Mouse (Mus musculus) CH12.LX (cell line): ENCODE data around the gene Spc25. TPM values are rescaled to one million over a fixed set of nuclear protein-coding genes. Genes with fewer than 3 reads are reported as not detected.

ENCODE experiments used
- DNase-seq: peaks from one replicate; pipeline ENCODE4 v3.0.0-alpha.2; 2013; ENCODE audit errors: extremely low read depth
- H3K27ac ChIP-seq: 2 replicates; pipeline ENCODE4 v1.5.1; 2012; ENCODE audit warnings: low read depth, mild to moderate bottlenecking, control low read depth, moderate library complexity; ENCODE audit not compliant: insufficient read depth
- H3K27me3 ChIP-seq: replicated peaks from 2 replicates; pipeline ENCODE3; 2012; ENCODE audit warnings: inconsistent platforms
- H3K36me3 ChIP-seq, 2 experiments: replicated peaks in 1 of 2; 2 replicates each; pipeline versions ENCODE3 to v1.6.1; 2012; ENCODE audit warnings: inconsistent platforms in 1 of 2, low read length in 1 of 2, mild to moderate bottlenecking in 1 of 2, mixed read lengths in 1 of 2, moderate library complexity in 1 of 2; ENCODE audit not compliant: control insufficient read depth in 1 of 2, insufficient read depth in 1 of 2
- H3K4me1 ChIP-seq, 2 experiments: 2 replicates each; pipeline ENCODE4 v1.6.1; 2012; ENCODE audit warnings: inconsistent platforms in 1 of 2, moderate library complexity in 1 of 2; ENCODE audit not compliant: insufficient read depth in 2 of 2, control insufficient read depth in 1 of 2
- H3K4me2 ChIP-seq: 2 replicates; pipeline ENCODE4 v1.6.1; 2012; ENCODE audit warnings: low read depth, mild to moderate bottlenecking, control low read depth; ENCODE audit not compliant: poor library complexity, insufficient read depth, severe bottlenecking
- H3K4me3 ChIP-seq, 3 experiments: fragments of 150-350 bp in 1 of 3; sonication (generic) in 1 of 3; replicated peaks in 1 of 3; 2 replicates each; pipeline versions ENCODE3 to v1.5.1; 2011 to 2012; ENCODE audit warnings: low read depth in 2 of 3, low read length in 2 of 3, mild to moderate bottlenecking in 2 of 3, moderate library complexity in 2 of 3, control low read depth in 1 of 3, improper control_type of control experiment in 1 of 3, inconsistent platforms in 1 of 3, mixed read lengths in 1 of 3; ENCODE audit not compliant: poor library complexity in 1 of 3
- H3K79me2 ChIP-seq: replicated peaks from 2 replicates; pipeline ENCODE4 v1.6.1; 2012; ENCODE audit warnings: mild to moderate bottlenecking, moderate library complexity; ENCODE audit not compliant: control insufficient read depth, poor library complexity, insufficient read depth, severe bottlenecking; ENCODE audit errors: extremely low read depth
- H3K9ac ChIP-seq: 2 replicates; pipeline ENCODE4 v1.6.1; 2012; ENCODE audit warnings: low read depth, mild to moderate bottlenecking, control low read depth, moderate library complexity; ENCODE audit not compliant: insufficient read depth
- H3K9me3 ChIP-seq: replicated peaks from 2 replicates; pipeline ENCODE3; 2012; ENCODE audit warnings: low read length, inconsistent platforms, mixed read lengths
- CHD1 ChIP-seq: IDR thresholded peaks from 2 replicates; pipeline ENCODE4 v1.6.1; 2012; ENCODE audit warnings: low read depth, low read length, improper control_type of control experiment, inconsistent platforms
- CHD2 ChIP-seq: IDR thresholded peaks from 2 replicates; pipeline ENCODE4 v1.6.1; 2011; ENCODE audit warnings: low read length, improper control_type of control experiment
- CTCF ChIP-seq, 2 experiments: IDR thresholded peaks in 1 of 2; conservative IDR thresholded peaks in 1 of 2; 2 replicates each; pipeline ENCODE4 v1.5.1; 2011 to 2012; ENCODE audit warnings: low read depth in 2 of 2, low read length in 2 of 2, improper control_type of control experiment in 1 of 2, inconsistent platforms in 1 of 2, mild to moderate bottlenecking in 1 of 2, moderate library complexity in 1 of 2
- E2F4 ChIP-seq: IDR thresholded peaks from 2 replicates; pipeline ENCODE4 v1.6.1; 2011; ENCODE audit warnings: low read depth, low read length, improper control_type of control experiment; ENCODE audit not compliant: insufficient replicate concordance
- ELF1 ChIP-seq: IDR thresholded peaks from 2 replicates; pipeline ENCODE4 v1.6.1; 2014; ENCODE audit warnings: low read depth, mild to moderate bottlenecking, inconsistent platforms, low read length, improper control_type of control experiment
- EP300 ChIP-seq: IDR thresholded peaks from 2 replicates; pipeline ENCODE4 v1.6.1; 2011; ENCODE audit warnings: low read length, improper control_type of control experiment
- ETS1 ChIP-seq: conservative IDR thresholded peaks from 2 replicates; pipeline ENCODE4 v1.6.1; 2012; ENCODE audit warnings: low read depth, mild to moderate bottlenecking, inconsistent platforms, low read length, improper control_type of control experiment, moderate library complexity
- GABPA ChIP-seq: IDR thresholded peaks from 2 replicates; pipeline ENCODE4 v1.6.1; 2012; ENCODE audit warnings: low read depth, low read length, improper control_type of control experiment, inconsistent platforms; ENCODE audit not compliant: insufficient replicate concordance
- HCFC1 ChIP-seq: IDR thresholded peaks from 2 replicates; pipeline ENCODE4 v1.6.1; 2012; ENCODE audit warnings: low read depth, mild to moderate bottlenecking, inconsistent platforms, low read length, improper control_type of control experiment
- IRF4 ChIP-seq: IDR thresholded peaks from 2 replicates; pipeline ENCODE4 v1.6.1; 2014; ENCODE audit warnings: low read depth, mild to moderate bottlenecking, inconsistent platforms, low read length, improper control_type of control experiment
- JUN ChIP-seq: IDR thresholded peaks from 2 replicates; pipeline ENCODE4 v1.6.1; 2011; ENCODE audit warnings: low read depth, mild to moderate bottlenecking, low read length, improper control_type of control experiment, moderate library complexity; ENCODE audit not compliant: insufficient read depth
- JUND ChIP-seq: conservative IDR thresholded peaks from 2 replicates; pipeline ENCODE4 v1.6.1; 2011; ENCODE audit warnings: low read depth, low read length, improper control_type of control experiment
- KAT2A ChIP-seq: IDR thresholded peaks from 2 replicates; pipeline ENCODE4 v1.6.1; 2012; ENCODE audit warnings: low read length, improper control_type of control experiment, inconsistent platforms; ENCODE audit not compliant: insufficient replicate concordance
- MAX ChIP-seq: IDR thresholded peaks from 2 replicates; pipeline ENCODE4 v1.6.1; 2011; ENCODE audit warnings: low read length, improper control_type of control experiment
- MAZ ChIP-seq: IDR thresholded peaks from 2 replicates; pipeline ENCODE4 v1.6.1; 2012; ENCODE audit warnings: low read depth, mild to moderate bottlenecking, inconsistent platforms, low read length, improper control_type of control experiment, moderate library complexity
- MEF2A ChIP-seq: IDR thresholded peaks from 2 replicates; pipeline ENCODE4 v1.6.1; 2014; ENCODE audit warnings: low read depth, mild to moderate bottlenecking, inconsistent platforms, low read length, improper control_type of control experiment, borderline replicate concordance
- MYC ChIP-seq: IDR thresholded peaks from 2 replicates; pipeline ENCODE4 v1.6.1; 2011; ENCODE audit warnings: low read depth, mild to moderate bottlenecking, improper control_type of control experiment, low read length
- NELFE ChIP-seq: IDR thresholded peaks from 2 replicates; pipeline ENCODE4 v1.6.1; 2011; ENCODE audit warnings: low read depth, low read length, improper control_type of control experiment
- PAX5 ChIP-seq: IDR thresholded peaks from 2 replicates; pipeline ENCODE4 v1.6.1; 2012; ENCODE audit warnings: low read length, inconsistent platforms, mixed read lengths
- POLR2A ChIP-seq: IDR thresholded peaks from 2 replicates; pipeline ENCODE4 v1.6.1; 2011; ENCODE audit warnings: low read depth, mild to moderate bottlenecking, improper control_type of control experiment, low read length
- POLR2AphosphoS2 ChIP-seq: IDR thresholded peaks from 2 replicates; pipeline ENCODE4 v1.6.1; 2011; ENCODE audit warnings: low read depth, low read length, improper control_type of control experiment
- RAD21 ChIP-seq: IDR thresholded peaks from 2 replicates; pipeline ENCODE4 v1.6.1; 2011; ENCODE audit warnings: low read depth, mild to moderate bottlenecking, low read length, improper control_type of control experiment, moderate library complexity
- RCOR1 ChIP-seq: conservative IDR thresholded peaks from 2 replicates; pipeline ENCODE4 v1.6.1; 2012; ENCODE audit warnings: low read depth, mild to moderate bottlenecking, inconsistent platforms, low read length, improper control_type of control experiment
- SMC3 ChIP-seq: IDR thresholded peaks from 2 replicates; pipeline ENCODE4 v1.6.1; 2011; ENCODE audit warnings: low read depth, low read length, improper control_type of control experiment
- TBP ChIP-seq: conservative IDR thresholded peaks from 2 replicates; pipeline ENCODE4 v1.6.1; 2011; ENCODE audit warnings: low read depth, low read length, improper control_type of control experiment
- TCF12 ChIP-seq: IDR thresholded peaks from 2 replicates; pipeline ENCODE4 v1.6.1; 2014; ENCODE audit warnings: low read depth, mild to moderate bottlenecking, inconsistent platforms, low read length, improper control_type of control experiment
- USF1 ChIP-seq: IDR thresholded peaks from 2 replicates; pipeline ENCODE4 v1.6.1; 2014; ENCODE audit warnings: low read depth, mild to moderate bottlenecking, inconsistent platforms, low read length, improper control_type of control experiment
- USF2 ChIP-seq: conservative IDR thresholded peaks from 2 replicates; pipeline ENCODE4 v1.6.1; 2011; ENCODE audit warnings: low read depth, low read length, improper control_type of control experiment
- ZC3H11A ChIP-seq: IDR thresholded peaks from 2 replicates; pipeline ENCODE4 v1.6.1; 2012; ENCODE audit warnings: low read depth, mild to moderate bottlenecking, inconsistent platforms, low read length, improper control_type of control experiment
- ZKSCAN1 ChIP-seq: IDR thresholded peaks from 2 replicates; pipeline ENCODE4 v1.6.1; 2012; ENCODE audit warnings: low read depth, inconsistent platforms, low read length, improper control_type of control experiment, borderline replicate concordance
- ZMIZ1 ChIP-seq: IDR thresholded peaks from 2 replicates; pipeline ENCODE4 v1.6.1; 2012; ENCODE audit warnings: low read depth, mild to moderate bottlenecking, inconsistent platforms, low read length, improper control_type of control experiment
- dilution Hi-C: fragments of 300-500 bp; cut with MboI; formaldehyde crosslinking; loops from 2 replicates; pipeline ENCODE4 v1.14.3; 2020; ENCODE audit warnings: low sequenced_read_pairs; ENCODE audit not compliant: extremely low pct_unique_long_range_greater_than_20kb, extremely low pct_ligation_motif_present
- in situ Hi-C: fragments of 300-500 bp; cut with MboI; formaldehyde crosslinking; loops from 3 replicates; pipeline ENCODE4 v1.14.3; 2019; ENCODE audit warnings: low sequenced_read_pairs, low pct_ligation_motif_present, low pct_unique_long_range_greater_than_20kb, mixed read lengths
- polyA plus RNA-seq: library from polyadenylated mRNA; unstranded; fragments of >175 nt; gene quantifications from 2 replicates; pipeline ENCODE4 v1.2.1, GENCODE M21; 2012; ENCODE audit warnings: low read depth; ENCODE audit not compliant: insufficient read length
- total RNA-seq, 2 experiments: library from RNA; depleted of rRNA; stranded (reverse); fragments of 300-350 nt in 1 of 2; fragments of >200 nt in 1 of 2; gene quantifications; 2 replicates each; pipeline ENCODE4 v1.2.3; 2012 to 2014

Gene Spc25
- total and polyA plus RNA-seq, 3 experiments = 31.7 to 67.2 (median 50.0) TPM

- Histone ChIP-seq H3K27me3 (no peaks in the 10 kb centered on the region), H3K4me1 (no peaks in the 10 kb centered on the region)
- TF ChIP-seq PAX5 (no peak), CHD1 (no peak), CTCF (conservative IDR thresholded peaks at IDR 0.05 in 1 of 2, IDR thresholded peaks at IDR 0.05 in 1 of 2; ENCODE audit: low read depth in 2 of 2, low read length in 2 of 2) (no peak), MYC (no peak), ETS1 (no peak), MAZ (no peak), TCF12 (no peak), RCOR1 (no peak), NELFE (no peak), USF1 (no peak), USF2 (no peak), ELF1 (no peak), TBP (no peak), EP300 (no peak), SMC3 (no peak), MAX (no peak), JUND (no peak), IRF4 (no peak)
- TF ChIP-seq, all 38 proteins: peak for 0
- no peaks in the 10 kb centered on the region for H3K9me3 ChIP-seq
- no peak overlapping the region for H3K27ac ChIP-seq
- dilution Hi-C loops = no loop called here
- H3K4me2 ChIP-seq = no peak overlapping the region
- no peak overlapping the region for H3K9ac ChIP-seq
- in situ Hi-C loops = no loop called here
- H3K36me3 ChIP-seq = no peaks in the 10 kb centered on the region
- H3K79me2 ChIP-seq = no peaks in the 10 kb centered on the region
- no peak overlapping the region for H3K4me3 ChIP-seq
- no peak for DNase-seq
Measured at GRCm38 (mm10) chr2:69158907-69159306, 47.1 kb downstream of the Spc25 start.

DNA sequence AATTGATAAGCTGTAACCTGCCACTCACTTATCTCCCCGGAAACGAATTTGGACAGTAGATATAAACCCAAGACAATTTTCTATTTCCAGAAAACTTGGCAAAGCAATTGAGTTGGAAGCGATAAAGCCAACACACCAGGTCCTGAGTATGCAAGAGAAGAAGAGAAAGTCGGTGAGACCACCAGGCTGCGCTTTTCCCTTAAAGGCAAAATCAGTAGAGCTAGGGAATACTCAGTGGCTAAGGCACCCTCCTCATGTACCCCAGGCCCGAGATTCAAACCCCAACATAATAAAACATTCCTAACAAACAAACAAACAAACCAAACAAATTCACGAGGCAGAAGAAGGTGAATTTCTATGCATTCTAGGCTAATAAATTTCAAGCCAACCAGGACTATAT, 49.7 kb downstream of the Spc25 start:
- dilution Hi-C loops (no loop called here), in situ Hi-C loops (no loop called here)
- TF ChIP-seq MEF2A (no peak), GABPA (no peak), SMC3 (no peak), JUN (no peak), ETS1 (no peak), IRF4 (no peak), CHD2 (no peak), HCFC1 (no peak), MAX (no peak), JUND (no peak), POLR2A (no peak), RAD21 (no peak), E2F4 (no peak), ZKSCAN1 (no peak), MYC (no peak), ZC3H11A (no peak), POLR2AphosphoS2 (no peak), ZMIZ1 (no peak), KAT2A (no peak)

More for the DNA sequence above, 49.7 kb downstream of the Spc25 start:
- Histone ChIP-seq H3K4me2 (no peak overlapping the region), H3K27me3 (no peaks in the 10 kb centered on the region), H3K79me2 (no peaks in the 10 kb centered on the region), H3K4me1 (no peaks in the 10 kb centered on the region), H3K4me3 (no peak overlapping the region), H3K36me3 (no peaks in the 10 kb centered on the region), H3K9me3 (no peaks in the 10 kb centered on the region), H3K27ac (no peak overlapping the region), H3K9ac (no peak overlapping the region)
- no peak for DNase-seq
